Mouse (Mus musculus): ENCODE results near the gene C130026I21Rik. TPM values are rescaled to one million over a fixed set of nuclear protein-coding genes. Genes with fewer than 3 reads are reported as not detected.
"Not testable (repeated sequence)": the region's sequence is repeated elsewhere in the genome, so short reads cannot be mapped to it uniquely, and the experiment has no call there.

C130026I21Rik gene
- polyA plus RNA-seq, 1 experiment from 2014 or later: 0.41 TPM

- H3K27me3 ChIP-seq; H3K36me3 ChIP-seq (replicated peaks); H3K9ac ChIP-seq; H3K9me3 ChIP-seq (replicated peaks); H3K4me2 ChIP-seq; H3K4me1 ChIP-seq (replicated peaks); ATAC-seq (ENCODE audit: insufficient read depth); H3K27ac ChIP-seq (replicated peaks); H3K4me3 ChIP-seq (replicated peaks): not testable (repeated sequence)
- 47% methylated on average over 1 of the region's 1 CpGs for WGBS (ENCODE audit: insufficient replicate concordance)
Measured at GRCm38 (mm10) chr1:85099864-85100263, 170.5 kb downstream of the C130026I21Rik start, which contains the start of gene Gm10553. TSS of gene Gm10553 (plus strand) at chr1:85100164.

GRCm38 (mm10) chr1:85099081-85099480 is 171.3 kb downstream of the C130026I21Rik start:
- 60% methylated on average over 6 of the region's 7 CpGs for WGBS (ENCODE audit: insufficient replicate concordance)
- not testable (repeated sequence) for H3K27ac ChIP-seq (replicated peaks); H3K4me1 ChIP-seq (replicated peaks); H3K4me3 ChIP-seq (replicated peaks); H3K36me3 ChIP-seq (replicated peaks); H3K9ac ChIP-seq; ATAC-seq (ENCODE audit: insufficient read depth); H3K4me2 ChIP-seq; H3K27me3 ChIP-seq; H3K9me3 ChIP-seq (replicated peaks)

GRCm38 (mm10) chr1:85093011-85093572 is 177.3 kb downstream of the C130026I21Rik start:
- H3K36me3 ChIP-seq (replicated peaks); H3K4me2 ChIP-seq; H3K4me3 ChIP-seq (replicated peaks); H3K27me3 ChIP-seq; ATAC-seq (ENCODE audit: insufficient read depth); H3K4me1 ChIP-seq (replicated peaks); H3K9me3 ChIP-seq (replicated peaks); H3K9ac ChIP-seq; H3K27ac ChIP-seq (replicated peaks): not testable (repeated sequence)
- 61% methylated on average over 6 of the region's 7 CpGs for WGBS (ENCODE audit: insufficient replicate concordance)

DNA sequence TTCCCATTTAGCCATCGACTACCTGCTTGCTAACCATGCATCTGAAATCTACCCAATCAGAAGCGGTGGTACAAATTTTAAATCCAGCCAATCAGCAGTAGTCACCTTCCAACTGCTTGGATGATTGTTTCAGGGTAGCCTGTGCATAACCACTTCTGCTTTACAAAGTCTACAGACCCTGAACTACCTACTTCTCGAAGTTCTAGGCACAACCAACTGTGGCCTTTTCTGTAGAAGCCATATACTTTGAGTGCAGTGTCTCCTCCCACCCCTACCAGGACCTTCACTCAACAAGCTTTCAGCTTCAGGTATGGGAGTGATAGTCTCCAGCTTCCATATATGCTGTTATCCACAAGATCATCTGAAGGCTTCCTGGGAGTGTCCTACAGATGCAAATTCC is 178.2 kb downstream of the C130026I21Rik start:
- H3K4me1 ChIP-seq (replicated peaks); ATAC-seq (ENCODE audit: insufficient read depth); H3K4me2 ChIP-seq; H3K9ac ChIP-seq; H3K36me3 ChIP-seq (replicated peaks); H3K4me3 ChIP-seq (replicated peaks); H3K27me3 ChIP-seq; H3K27ac ChIP-seq (replicated peaks); H3K9me3 ChIP-seq (replicated peaks): not testable (repeated sequence)
- WGBS (ENCODE audit: insufficient replicate concordance): 17% methylated on average over 1 of the region's 3 CpGs

DNA sequence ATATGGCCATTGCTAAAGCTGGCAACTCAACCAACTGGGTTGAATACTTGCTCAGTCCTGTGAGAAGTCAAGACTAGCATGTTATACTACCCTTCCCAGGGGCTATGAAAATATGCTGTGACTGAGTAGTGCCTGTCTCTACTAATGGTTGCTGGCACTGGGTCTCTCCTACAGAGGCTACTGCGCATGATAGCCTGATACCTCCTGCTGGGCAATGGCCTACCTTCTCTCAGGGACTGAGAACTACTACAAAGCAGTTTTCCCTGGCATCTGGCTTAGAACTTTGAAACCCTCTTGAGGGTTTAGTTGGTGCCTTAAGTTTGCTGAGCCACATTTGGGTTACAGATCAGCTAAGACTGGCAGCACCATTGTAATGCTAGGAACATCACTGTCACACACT is 184.2 kb downstream of the C130026I21Rik start:
- ATAC-seq (ENCODE audit: insufficient read depth): not testable (repeated sequence)

DNA sequence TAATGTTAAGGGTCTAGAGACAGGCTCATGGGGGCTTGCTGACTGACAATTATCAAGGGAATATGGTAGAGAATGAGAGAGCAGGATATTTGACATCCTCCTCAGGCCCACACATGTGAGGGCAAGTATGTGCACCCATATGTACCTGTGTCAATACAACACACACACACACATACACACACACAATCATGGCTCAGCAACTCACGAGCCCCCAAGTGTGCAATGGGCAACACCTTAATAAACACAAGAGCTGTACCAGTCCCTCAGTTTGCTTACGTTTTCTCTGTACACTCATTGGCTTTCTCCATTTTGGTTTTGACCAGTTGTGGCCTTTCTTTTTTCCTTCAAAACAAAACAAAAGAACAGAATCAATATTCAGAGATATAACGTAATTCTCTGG is 185.6 kb downstream of the C130026I21Rik start:
- H3K27ac ChIP-seq (replicated peaks); H3K4me1 ChIP-seq (replicated peaks); H3K36me3 ChIP-seq (replicated peaks); H3K27me3 ChIP-seq; H3K4me2 ChIP-seq; ATAC-seq (ENCODE audit: insufficient read depth); H3K9ac ChIP-seq; H3K4me3 ChIP-seq (replicated peaks); H3K9me3 ChIP-seq (replicated peaks): not testable (repeated sequence)
- WGBS (ENCODE audit: insufficient replicate concordance): 43% methylated on average over 3 of the region's 3 CpGs

More for the DNA sequence above, 184.2 kb downstream of the C130026I21Rik start:
- H3K9ac ChIP-seq; H3K4me3 ChIP-seq (replicated peaks); H3K9me3 ChIP-seq (replicated peaks); H3K27ac ChIP-seq (replicated peaks); H3K4me2 ChIP-seq; H3K4me1 ChIP-seq (replicated peaks); H3K36me3 ChIP-seq (replicated peaks); H3K27me3 ChIP-seq: not testable (repeated sequence)
- 47% methylated on average over 1 of the region's 1 CpGs for WGBS (ENCODE audit: insufficient replicate concordance)

- not testable (repeated sequence) for H3K4me3 ChIP-seq (replicated peaks); H3K27me3 ChIP-seq; H3K9me3 ChIP-seq (replicated peaks); H3K9ac ChIP-seq; H3K4me2 ChIP-seq; ATAC-seq (ENCODE audit: insufficient read depth); H3K36me3 ChIP-seq (replicated peaks); H3K4me1 ChIP-seq (replicated peaks); H3K27ac ChIP-seq (replicated peaks)
- WGBS (ENCODE audit: insufficient replicate concordance): 39% methylated on average over 3 of the region's 3 CpGs
Measured at GRCm38 (mm10) chr1:85073099-85073498, 197.3 kb downstream of the C130026I21Rik start.

DNA sequence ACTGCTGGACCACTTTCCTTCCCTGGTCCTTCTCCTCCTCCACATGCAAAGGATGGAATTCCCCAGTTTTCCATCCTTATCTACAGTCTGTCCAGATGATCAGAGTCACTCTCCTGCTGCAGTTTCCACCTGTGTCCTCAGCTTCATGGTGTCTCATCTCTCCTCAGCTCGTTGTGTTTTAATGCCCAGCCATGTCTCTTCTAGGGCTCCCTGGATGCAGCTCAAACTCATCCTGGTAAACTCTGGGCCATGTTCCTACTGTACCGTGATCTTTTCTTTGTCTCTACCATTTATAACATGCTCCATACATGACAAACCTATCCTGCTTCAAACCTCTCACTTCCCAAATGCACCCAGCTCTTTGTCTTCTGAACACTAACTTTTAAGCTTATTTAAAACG is 198.7 kb downstream of the C130026I21Rik start:
- not testable (repeated sequence) for H3K27me3 ChIP-seq; H3K4me2 ChIP-seq; H3K4me1 ChIP-seq (replicated peaks); H3K9ac ChIP-seq; H3K9me3 ChIP-seq (replicated peaks); H3K4me3 ChIP-seq (replicated peaks); ATAC-seq (ENCODE audit: insufficient read depth); H3K27ac ChIP-seq (replicated peaks); H3K36me3 ChIP-seq (replicated peaks)
- WGBS (ENCODE audit: insufficient replicate concordance): 34% methylated on average over 3 of the region's 3 CpGs

- not testable (repeated sequence) for H3K4me3 ChIP-seq (replicated peaks); H3K4me2 ChIP-seq; ATAC-seq (ENCODE audit: insufficient read depth); H3K9ac ChIP-seq; H3K27me3 ChIP-seq; H3K27ac ChIP-seq (replicated peaks); H3K4me1 ChIP-seq (replicated peaks); H3K36me3 ChIP-seq (replicated peaks); H3K9me3 ChIP-seq (replicated peaks)
- WGBS (ENCODE audit: insufficient replicate concordance): 54% methylated on average over 6 of the region's 6 CpGs
Measured at GRCm38 (mm10) chr1:85035801-85036200, 234.6 kb downstream of the C130026I21Rik start.

DNA sequence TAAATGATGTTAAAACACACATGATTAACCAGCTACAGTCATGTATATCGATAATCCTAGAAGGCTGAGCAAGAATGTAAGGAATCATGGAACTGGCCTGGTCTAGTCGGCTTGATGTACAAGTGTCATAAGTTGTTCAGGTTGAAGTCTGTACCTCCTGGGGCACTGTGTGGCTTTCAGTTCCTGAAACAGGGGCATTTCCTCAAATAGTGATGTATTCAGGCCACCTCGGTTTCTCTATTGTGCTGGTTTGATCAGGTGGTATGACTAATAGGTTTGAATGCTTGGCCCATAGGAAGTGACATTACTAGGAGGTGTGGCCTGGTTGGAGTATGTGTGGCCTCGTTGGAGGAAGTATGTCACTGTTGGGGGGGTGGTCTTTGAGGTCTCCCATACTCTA is 236.0 kb downstream of the C130026I21Rik start:
- not testable (repeated sequence) for H3K4me2 ChIP-seq; H3K4me3 ChIP-seq (replicated peaks); H3K9ac ChIP-seq; H3K9me3 ChIP-seq (replicated peaks); H3K4me1 ChIP-seq (replicated peaks); ATAC-seq (ENCODE audit: insufficient read depth); H3K27me3 ChIP-seq; H3K27ac ChIP-seq (replicated peaks); H3K36me3 ChIP-seq (replicated peaks)
- WGBS (ENCODE audit: insufficient replicate concordance): 49% methylated on average over 4 of the region's 4 CpGs

DNA sequence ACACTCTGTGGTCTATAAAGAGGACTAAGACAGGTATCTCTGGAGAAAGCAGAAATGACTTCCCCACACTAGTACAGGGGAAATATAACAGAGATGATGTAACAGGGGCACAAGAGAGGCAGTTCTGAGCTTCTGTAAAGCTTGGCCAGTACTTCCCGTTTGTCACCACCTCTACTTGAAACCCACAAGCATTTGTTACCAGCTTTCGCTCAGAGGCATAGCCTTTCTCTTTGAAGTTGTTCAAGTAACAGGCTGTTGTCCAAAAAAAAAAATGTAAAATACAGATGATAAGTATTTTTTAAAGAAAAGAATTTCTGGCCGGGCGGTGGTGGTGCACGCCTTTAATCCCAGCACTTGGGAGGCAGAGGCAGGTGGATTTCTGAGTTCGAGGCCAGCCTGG is 236.8 kb downstream of the C130026I21Rik start:
- not testable (repeated sequence) for H3K27ac ChIP-seq (replicated peaks); H3K9ac ChIP-seq; H3K4me3 ChIP-seq (replicated peaks); H3K9me3 ChIP-seq (replicated peaks); H3K36me3 ChIP-seq (replicated peaks); H3K4me2 ChIP-seq; H3K27me3 ChIP-seq; ATAC-seq (ENCODE audit: insufficient read depth); H3K4me1 ChIP-seq (replicated peaks)
- 75% methylated on average over 6 of the region's 6 CpGs for WGBS (ENCODE audit: insufficient replicate concordance)

DNA sequence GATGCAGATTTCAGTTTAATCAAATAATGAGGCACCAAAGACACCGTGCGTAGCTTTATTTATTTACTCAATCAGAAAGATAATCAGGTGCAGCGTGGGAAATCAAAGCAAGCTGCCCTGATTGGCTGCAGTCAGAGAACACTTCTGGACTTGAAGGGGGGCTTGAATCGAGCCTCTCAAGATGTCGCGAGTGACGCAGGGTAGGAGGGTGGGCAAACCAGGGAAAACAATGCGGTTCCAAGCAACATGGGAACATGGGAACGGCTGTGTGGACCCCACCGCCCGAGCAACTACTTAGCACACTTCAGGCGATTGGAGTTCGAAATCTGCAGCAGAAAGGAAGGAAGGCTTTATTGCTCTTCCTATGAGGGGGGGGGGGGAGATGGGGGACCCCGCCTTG is 240.2 kb downstream of the C130026I21Rik start:
- H3K36me3 ChIP-seq (replicated peaks): not testable (repeated sequence)

More for the DNA sequence above, 240.2 kb downstream of the C130026I21Rik start:
- not testable (repeated sequence) for H3K4me1 ChIP-seq (replicated peaks); H3K4me3 ChIP-seq (replicated peaks); H3K9me3 ChIP-seq (replicated peaks); H3K27me3 ChIP-seq; ATAC-seq (ENCODE audit: insufficient read depth); H3K27ac ChIP-seq (replicated peaks); H3K4me2 ChIP-seq; H3K9ac ChIP-seq
- WGBS (ENCODE audit: insufficient replicate concordance): 47% methylated on average over 13 of the region's 14 CpGs

Data from liver, embryonic 15.5 days (tissue).